Mouse (Mus musculus): Measurements from ENCODE around the gene Btrc. TPM values are rescaled to one million over a fixed set of nuclear protein-coding genes. Genes with fewer than 3 reads are reported as not detected.

The Btrc gene
- polyA plus RNA-seq, 1 experiment from 2014 or later, result 45.0 TPM

- Histone ChIP-seq H3K4me2 (ENCODE audit: low read depth, low read length) (no peak overlapping the region), H3K36me3 (ENCODE audit: control insufficient read depth, insufficient read depth, low read length) (peaks cover 26% of the 10 kb centered on the region), H3K4me3 (ENCODE audit: low read depth, low read length) (no peak overlapping the region), H3K27me3 (replicated peaks; ENCODE audit: control insufficient read depth, insufficient read depth, low read length) (no peaks in the 10 kb centered on the region), H3K4me1 (ENCODE audit: control insufficient read depth, insufficient read depth, low read length) (peaks cover 30% of the 10 kb centered on the region), H3K27ac (replicated peaks; ENCODE audit: low read depth, low read length) (no peak overlapping the region), H3K9ac (ENCODE audit: low read depth, low read length) (no peak overlapping the region), H3K9me3 (ENCODE audit: control insufficient read depth, low read length) (no peaks in the 10 kb centered on the region)
- ATAC-seq (ENCODE audit: low read depth) (no peak), DNase-seq (ENCODE audit: low spot score) (no peak)
- 84% methylated on average over 7 of the region's 7 CpGs for WGBS
Measured at GRCm38 (mm10) chr19:45579416-45579815, 215.9 kb downstream of the Btrc start.

Other genes with a start within 250 kb of the Btrc start
- 1.7 and 1.9 TPM in 2 replicates for gene Tlx1, start 213.1 kb upstream of the Btrc start, polyA plus RNA-seq (2014; fragmentation: Nextera tagmentation; extraction: Ambion mirVana)
- gene Lbx1, start 127.9 kb upstream of the Btrc start, polyA plus RNA-seq (2014; fragmentation: Nextera tagmentation; extraction: Ambion mirVana), result 1.6 and 2.0 TPM in 2 replicates
- gene Poll, start 196.8 kb downstream of the Btrc start, polyA plus RNA-seq (2014; fragmentation: Nextera tagmentation; extraction: Ambion mirVana), result 11.1 and 12.2 TPM in 2 replicates
- 40.9 and 44.8 TPM in 2 replicates for gene Gm17018, start 196.9 kb downstream of the Btrc start, polyA plus RNA-seq (2014; fragmentation: Nextera tagmentation; extraction: Ambion mirVana)